Mouse (Mus musculus) left cerebral cortex, postnatal 36 days (tissue): ENCODE data around the gene Zkscan14. TPM values are rescaled to one million over a fixed set of nuclear protein-coding genes. Genes with fewer than 3 reads are reported as not detected.

ENCODE experiments used
- total RNA-seq, 2 experiments: library from RNA; stranded (reverse); gene quantifications; 2 replicates each; pipeline ENCODE4 v1.2.3; 2021

Gene Zkscan14
- total RNA-seq, 2 experiments from 2014 or later: 12.6 to 14.3 TPM

Other genes with a start within 250 kb of the Zkscan14 start
- 10 to 100 TPM; 34.6 to 37.2 TPM for gene Smurf1, start 236.0 kb downstream of the Zkscan14 start, total RNA-seq
- not detected for gene Gm4871, start 169.1 kb downstream of the Zkscan14 start, total RNA-seq
- not detected for gene 1700018F24Rik, start 158.9 kb downstream of the Zkscan14 start, total RNA-seq
- 100 to 1,000 TPM; 194 to 211 TPM for gene Arpc1a, start 118.0 kb downstream of the Zkscan14 start, total RNA-seq
- gene Kpna7, start 117.8 kb downstream of the Zkscan14 start, total RNA-seq: not detected
- 10 to 100 TPM; 23.6 to 24.1 TPM for gene Arpc1b, start 87.7 kb downstream of the Zkscan14 start, total RNA-seq
- 100 to 1,000 TPM in 1 of 2 experiments, 10 to 100 TPM in 1; 93.9 to 102 TPM for gene Pdap1, start 61.6 kb downstream of the Zkscan14 start, total RNA-seq
- 10 to 100 TPM; 78.7 to 89.9 TPM for gene Bud31, start 61.5 kb downstream of the Zkscan14 start, total RNA-seq
- gene Ptcd1, start 34.8 kb downstream of the Zkscan14 start, total RNA-seq: 10 to 100 TPM; 20.7 to 21.9 TPM
- gene Cpsf4, start 34.7 kb downstream of the Zkscan14 start, total RNA-seq: 10 to 100 TPM; 23.2 to 26.9 TPM
- 100 to 1,000 TPM; 219 to 270 TPM for gene Atp5j2, start 9.8 kb downstream of the Zkscan14 start, total RNA-seq
- 10 to 100 TPM; 10.8 to 11.9 TPM for gene Zkscan5, start 2.7 kb upstream of the Zkscan14 start, total RNA-seq
- 10 to 100 TPM; 31.2 to 31.6 TPM for gene Zfp655, start 29.8 kb upstream of the Zkscan14 start, total RNA-seq
- 10 to 100 TPM; 20.6 to 21.0 TPM for gene Zscan25, start 78.6 kb upstream of the Zkscan14 start, total RNA-seq
- under 1 TPM in 1 of 2 experiments, not detected in 1; 0.25 TPM for gene Cyp3a57, start 143.4 kb upstream of the Zkscan14 start, total RNA-seq